Mouse (Mus musculus) ES-Bruce4 (cell line): ENCODE measurements at regions not wholly inside any gene's neighbourhood (a gene's known extent, or its start where the extent isn't known, plus 50 kb on each side); places are given as distances from the start of the nearest gene placed in this dataset.

Experiments
- H3K27ac ChIP-seq: 2 replicates; pipeline ENCODE4 v1.5.1; 2012; ENCODE audit warnings: low read length, inconsistent platforms; ENCODE audit not compliant: insufficient read depth
- H3K27me3 ChIP-seq: 2 replicates; pipeline ENCODE4 v1.6.1; 2012; ENCODE audit warnings: mild to moderate bottlenecking, low read length, inconsistent platforms; ENCODE audit not compliant: control insufficient read depth, poor library complexity, insufficient read depth, severe bottlenecking
- H3K36me3 ChIP-seq: 2 replicates; pipeline ENCODE4 v1.6.1; 2012; ENCODE audit warnings: inconsistent platforms, mild to moderate bottlenecking, low read length, moderate library complexity; ENCODE audit not compliant: control insufficient read depth, poor library complexity, insufficient read depth, severe bottlenecking
- H3K4me1 ChIP-seq: one replicate; pipeline ENCODE4 v1.8.1; 2011; ENCODE audit warnings: low read length; ENCODE audit not compliant: control insufficient read depth, insufficient read depth
- H3K4me3 ChIP-seq: 2 replicates; pipeline ENCODE4 v1.5.1; 2011; ENCODE audit warnings: low read depth, mild to moderate bottlenecking, low read length
- H3K9ac ChIP-seq: 2 replicates; pipeline ENCODE4 v1.6.1; 2012; ENCODE audit warnings: low read depth, mild to moderate bottlenecking, inconsistent platforms; ENCODE audit not compliant: poor library complexity, severe bottlenecking
- H3K9me3 ChIP-seq: replicated peaks from 2 replicates; pipeline ENCODE4 v1.6.1; 2012; ENCODE audit warnings: mild to moderate bottlenecking, low read length, inconsistent platforms; ENCODE audit not compliant: control insufficient read depth, poor library complexity, insufficient read depth, severe bottlenecking
- CTCF ChIP-seq: IDR thresholded peaks from one replicate; pipeline ENCODE4 v1.8.1; 2011; ENCODE audit warnings: low read depth, low read length
- EP300 ChIP-seq: IDR thresholded peaks from 2 replicates; pipeline ENCODE4 v1.6.1; 2011; ENCODE audit warnings: low read depth, low read length; ENCODE audit not compliant: insufficient read depth
- POLR2A ChIP-seq: IDR thresholded peaks from one replicate; pipeline ENCODE4 v1.8.1; 2011; ENCODE audit warnings: low read length; ENCODE audit not compliant: insufficient read depth

DNA sequence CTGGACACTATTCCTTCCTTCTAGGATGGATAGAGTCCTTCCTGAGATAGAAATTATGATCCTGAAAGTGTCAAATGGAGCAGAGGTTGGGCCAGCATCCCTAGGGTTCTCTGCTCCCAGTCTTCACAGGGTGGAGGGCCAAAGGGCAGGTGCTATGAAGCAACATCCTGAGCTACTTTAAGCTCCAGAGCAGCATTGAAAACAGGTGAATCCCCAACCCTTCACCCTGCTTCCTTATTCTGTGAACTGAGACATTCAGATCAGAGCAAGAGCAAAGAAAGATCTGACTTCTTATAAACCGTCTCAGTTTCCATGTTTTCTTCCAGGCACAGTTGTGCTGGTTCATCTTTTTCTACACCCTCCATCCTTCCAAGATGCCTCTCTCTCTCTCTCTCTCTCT, 185.1 kb downstream of the Cog6 start:
- no peaks in the 10 kb centered on the region for H3K4me1 ChIP-seq
- no peak overlapping the region for H3K27ac ChIP-seq
- no peaks in the 10 kb centered on the region; the same call in 1 of the 2 replicates for H3K27me3 ChIP-seq
- no peaks in the 10 kb centered on the region for H3K36me3 ChIP-seq
- no peak overlapping the region for H3K4me3 ChIP-seq
- H3K9me3 ChIP-seq = no peaks in the 10 kb centered on the region
- H3K9ac ChIP-seq = no peak overlapping the region
- TF ChIP-seq POLR2A (no peak), EP300 (no peak), CTCF (no peak)

GRCm38 (mm10) chr3:52830101-52830500, 186.9 kb downstream of the Cog6 start:
- H3K9ac ChIP-seq = no peak overlapping the region

GRCm38 (mm10) chr3:52829069-52829468, 188.0 kb downstream of the Cog6 start:
- Histone ChIP-seq H3K27me3 (no peaks in the 10 kb centered on the region; the same call in 1 of the 2 replicates), H3K9me3 (no peaks in the 10 kb centered on the region), H3K4me1 (no peaks in the 10 kb centered on the region), H3K36me3 (no peaks in the 10 kb centered on the region), H3K27ac (no peak overlapping the region), H3K4me3 (no peak overlapping the region), H3K9ac (no peak overlapping the region)
- TF ChIP-seq CTCF = no peak
- no peak for TF ChIP-seq EP300
- TF ChIP-seq POLR2A = no peak

More at GRCm38 (mm10) chr3:52830101-52830500, 186.9 kb downstream of the Cog6 start:
- no peak overlapping the region for H3K27ac ChIP-seq
- H3K36me3 ChIP-seq = no peaks in the 10 kb centered on the region
- H3K4me3 ChIP-seq = no peak overlapping the region
- no peaks in the 10 kb centered on the region for H3K4me1 ChIP-seq
- H3K27me3 ChIP-seq = no peaks in the 10 kb centered on the region; the same call in 1 of the 2 replicates
- H3K9me3 ChIP-seq = no peaks in the 10 kb centered on the region
- TF ChIP-seq POLR2A (no peak), EP300 (no peak), CTCF (no peak)

GRCm38 (mm10) chr3:52828473-52828872, 188.6 kb downstream of the Cog6 start:
- no peak overlapping the region for H3K4me3 ChIP-seq
- H3K36me3 ChIP-seq = no peaks in the 10 kb centered on the region
- TF ChIP-seq CTCF = no peak
- TF ChIP-seq EP300 = no peak
- no peak for TF ChIP-seq POLR2A
- H3K27ac ChIP-seq = no peak overlapping the region
- no peaks in the 10 kb centered on the region for H3K9me3 ChIP-seq
- H3K4me1 ChIP-seq = no peaks in the 10 kb centered on the region
- H3K9ac ChIP-seq = no peak overlapping the region
- no peaks in the 10 kb centered on the region; the same call in 1 of the 2 replicates for H3K27me3 ChIP-seq

DNA sequence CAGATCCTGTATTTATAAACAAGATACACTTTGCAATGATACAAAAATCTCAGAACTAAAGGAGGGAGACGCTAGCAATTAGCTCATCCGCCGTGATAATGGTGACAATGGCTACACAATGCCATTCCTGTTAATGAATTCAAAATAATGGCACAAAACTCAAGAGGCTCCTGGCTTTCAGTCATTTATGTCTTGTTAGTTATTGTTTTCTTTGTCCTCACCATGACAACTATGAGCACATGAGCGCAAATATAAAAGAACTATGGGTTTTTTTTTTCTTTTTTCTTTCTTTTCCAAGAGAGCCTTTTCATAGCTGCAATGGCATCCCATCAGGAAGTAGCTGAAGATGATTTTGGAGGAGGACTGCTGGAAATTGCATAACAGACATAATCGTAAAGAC, 194.2 kb downstream of the Cog6 start:
- Histone ChIP-seq H3K4me1 (no peaks in the 10 kb centered on the region), H3K9ac (no peak overlapping the region), H3K9me3 (no peaks in the 10 kb centered on the region), H3K27ac (no peak overlapping the region), H3K4me3 (no peak overlapping the region), H3K27me3 (no peaks in the 10 kb centered on the region; the same call in 1 of the 2 replicates), H3K36me3 (no peaks in the 10 kb centered on the region)
- TF ChIP-seq EP300 (no peak), CTCF (no peak), POLR2A (no peak)

GRCm38 (mm10) chr3:52821450-52821849, 195.6 kb downstream of the Cog6 start:
- no peaks in the 10 kb centered on the region for H3K4me1 ChIP-seq
- H3K27ac ChIP-seq = no peak overlapping the region
- H3K36me3 ChIP-seq = no peaks in the 10 kb centered on the region
- H3K4me3 ChIP-seq = no peak overlapping the region
- no peaks in the 10 kb centered on the region for H3K9me3 ChIP-seq
- TF ChIP-seq CTCF (no peak), POLR2A (no peak), EP300 (no peak)
- no peak overlapping the region for H3K9ac ChIP-seq
- H3K27me3 ChIP-seq = no peaks in the 10 kb centered on the region

GRCm38 (mm10) chr3:52818401-52818800, 198.6 kb downstream of the Cog6 start:
- Histone ChIP-seq H3K27ac (no peak overlapping the region), H3K4me3 (no peak overlapping the region), H3K9ac (no peak overlapping the region), H3K27me3 (no peaks in the 10 kb centered on the region), H3K36me3 (no peaks in the 10 kb centered on the region), H3K4me1 (no peaks in the 10 kb centered on the region), H3K9me3 (no peaks in the 10 kb centered on the region)
- TF ChIP-seq CTCF = no peak
- no peak for TF ChIP-seq EP300
- TF ChIP-seq POLR2A = no peak
